Mouse (Mus musculus) heart, embryonic 14.5 days (tissue): ENCODE measurements at regions not wholly inside any gene's neighbourhood (a gene's known extent, or its start where the extent isn't known, plus 50 kb on each side); places are given as distances from the start of the nearest gene placed in this dataset.
A peak's percentile ranks its signal among the peaks of the same experiment; 100 is the strongest.

ENCODE experiments used
- ATAC-seq: fragments of 200-750 bp; cut with Nextera tagmentation; 2 replicates; pipeline ENCODE4 v1.8.0; 2017; ENCODE audit warnings: low read depth, moderate TSS enrichment; ENCODE audit not compliant: insufficient number of reproducible peaks, insufficient read depth, low FRiP score
- H3K27ac ChIP-seq, 2 experiments: fragments of 200-500 bp in 1 of 2; fragments of 300-500 bp in 1 of 2; sonication (generic) in 1 of 2; replicated peaks in 1 of 2; 2 replicates each; pipeline ENCODE4 v1.5.1; 2012 to 2014; ENCODE audit warnings: low read depth in 2 of 2, low read length in 2 of 2, control low read depth in 1 of 2, mild to moderate bottlenecking in 1 of 2, mixed read lengths in 1 of 2; ENCODE audit not compliant: control insufficient read depth in 1 of 2, insufficient read depth in 1 of 2
- H3K27me3 ChIP-seq: fragments of 300-500 bp; sonication (generic); 2 replicates; pipeline ENCODE4 v1.6.1; 2014; ENCODE audit warnings: mild to moderate bottlenecking, low read length, control low read depth; ENCODE audit not compliant: control insufficient read depth, insufficient read depth
- H3K36me3 ChIP-seq: fragments of 300-500 bp; sonication (generic); 2 replicates; pipeline ENCODE4 v1.6.1; 2014; ENCODE audit warnings: mild to moderate bottlenecking, control low read depth, low read length, mixed read lengths; ENCODE audit not compliant: control insufficient read depth, insufficient read depth
- H3K4me1 ChIP-seq, 2 experiments: fragments of 200-500 bp in 1 of 2; fragments of 300-500 bp in 1 of 2; sonication (generic) in 1 of 2; 2 replicates each; pipeline ENCODE4 v1.6.1; 2012 to 2014; ENCODE audit warnings: low read length in 2 of 2, control low read depth in 1 of 2, mixed read lengths in 1 of 2; ENCODE audit not compliant: control insufficient read depth in 2 of 2, insufficient read depth in 2 of 2
- H3K4me2 ChIP-seq: fragments of 300-500 bp; sonication (generic); 2 replicates; pipeline ENCODE4 v1.6.1; 2014; ENCODE audit warnings: mild to moderate bottlenecking, low read length
- H3K4me3 ChIP-seq, 2 experiments: fragments of 200-500 bp in 1 of 2; fragments of 300-500 bp in 1 of 2; sonication (generic) in 1 of 2; 2 replicates each; pipeline ENCODE4 v1.5.1; 2012 to 2014; ENCODE audit warnings: low read length in 2 of 2, mild to moderate bottlenecking in 2 of 2, control low read depth in 1 of 2, low read depth in 1 of 2, moderate library complexity in 1 of 2; ENCODE audit not compliant: control insufficient read depth in 1 of 2, insufficient read depth in 1 of 2
- H3K9ac ChIP-seq: fragments of 300-500 bp; sonication (generic); 2 replicates; pipeline ENCODE4 v1.6.1; 2014; ENCODE audit warnings: mild to moderate bottlenecking, low read length
- H3K9me3 ChIP-seq: fragments of 300-500 bp; sonication (generic); 2 replicates; pipeline ENCODE4 v1.6.1; 2016; ENCODE audit warnings: low read length, control low read depth; ENCODE audit not compliant: control insufficient read depth
- WGBS: fragments of 180-500 bp; shearing (Covaris S2); extraction: QIAGEN DNeasy Blood & Tissue Kit; methylation state at CpG from one replicate; pipeline ENCODE4 v1.1.7; 2014; 5-methylcytosine and 5-hydroxymethylcytosine counted together

GRCm38 (mm10) chr3:118418981-118419380 is 142.9 kb upstream of the Dpyd start:
- 75% methylated on average over 3 of the region's 3 CpGs for WGBS
- no peak for ATAC-seq
- no peak overlapping the region for H3K27ac ChIP-seq
- no peaks in the 10 kb centered on the region for H3K4me1 ChIP-seq
- H3K9ac ChIP-seq: no peak overlapping the region
- no peaks in the 10 kb centered on the region for H3K9me3 ChIP-seq
- no peak overlapping the region for H3K4me2 ChIP-seq
- no peaks in the 10 kb centered on the region for H3K27me3 ChIP-seq
- no peaks in the 10 kb centered on the region for H3K36me3 ChIP-seq
- H3K4me3 ChIP-seq: no peak overlapping the region

- Histone ChIP-seq H3K4me3 (no peak overlapping the region), H3K4me1 (peaks cover 0 to 3% of the 10 kb centered on the region in 2 experiments; a peak in 1 of 4 replicates), H3K9me3 (no peaks in the 10 kb centered on the region), H3K27ac (no peak overlapping the region), H3K4me2 (no peak overlapping the region), H3K9ac (no peak overlapping the region), H3K27me3 (no peaks in the 10 kb centered on the region), H3K36me3 (no peaks in the 10 kb centered on the region)
- WGBS: 60% methylated on average over 3 of the region's 3 CpGs
- no peak for ATAC-seq
These were observed 140.2 kb upstream of the Dpyd start for GRCm38 (mm10) chr3:118421701-118422100.

GRCm38 (mm10) chr3:118425748-118426147 is 136.2 kb upstream of the Dpyd start:
- no peak overlapping the region for H3K9ac ChIP-seq
- H3K9me3 ChIP-seq: no peaks in the 10 kb centered on the region
- peaks cover 14% of the 10 kb centered on the region for H3K27me3 ChIP-seq
- peaks cover 5 to 6% of the 10 kb centered on the region in 2 experiments; a peak in 2 of 4 replicates for H3K4me1 ChIP-seq
- no peak for ATAC-seq
- H3K4me3 ChIP-seq: peak overlapping the region; percentile 16 to 33
- no peaks in the 10 kb centered on the region for H3K36me3 ChIP-seq
- peak overlapping the region; percentile 74 for H3K4me2 ChIP-seq
- 7% methylated on average over 19 of the region's 19 CpGs for WGBS
- H3K27ac ChIP-seq: no peak overlapping the region

- ATAC-seq: no peak
- Histone ChIP-seq H3K36me3 (no peaks in the 10 kb centered on the region), H3K9ac (no peak overlapping the region), H3K9me3 (no peaks in the 10 kb centered on the region), H3K4me2 (no peak overlapping the region), H3K27ac (no peak overlapping the region), H3K4me3 (no peak overlapping the region), H3K4me1 (peaks cover 8 to 9% of the 10 kb centered on the region in 2 experiments; a peak in 3 of 4 replicates), H3K27me3 (peaks cover 36% of the 10 kb centered on the region)
- 4% methylated on average over 5 of the region's 5 CpGs for WGBS
These were observed 133.4 kb upstream of the Dpyd start for GRCm38 (mm10) chr3:118428523-118428922.

DNA sequence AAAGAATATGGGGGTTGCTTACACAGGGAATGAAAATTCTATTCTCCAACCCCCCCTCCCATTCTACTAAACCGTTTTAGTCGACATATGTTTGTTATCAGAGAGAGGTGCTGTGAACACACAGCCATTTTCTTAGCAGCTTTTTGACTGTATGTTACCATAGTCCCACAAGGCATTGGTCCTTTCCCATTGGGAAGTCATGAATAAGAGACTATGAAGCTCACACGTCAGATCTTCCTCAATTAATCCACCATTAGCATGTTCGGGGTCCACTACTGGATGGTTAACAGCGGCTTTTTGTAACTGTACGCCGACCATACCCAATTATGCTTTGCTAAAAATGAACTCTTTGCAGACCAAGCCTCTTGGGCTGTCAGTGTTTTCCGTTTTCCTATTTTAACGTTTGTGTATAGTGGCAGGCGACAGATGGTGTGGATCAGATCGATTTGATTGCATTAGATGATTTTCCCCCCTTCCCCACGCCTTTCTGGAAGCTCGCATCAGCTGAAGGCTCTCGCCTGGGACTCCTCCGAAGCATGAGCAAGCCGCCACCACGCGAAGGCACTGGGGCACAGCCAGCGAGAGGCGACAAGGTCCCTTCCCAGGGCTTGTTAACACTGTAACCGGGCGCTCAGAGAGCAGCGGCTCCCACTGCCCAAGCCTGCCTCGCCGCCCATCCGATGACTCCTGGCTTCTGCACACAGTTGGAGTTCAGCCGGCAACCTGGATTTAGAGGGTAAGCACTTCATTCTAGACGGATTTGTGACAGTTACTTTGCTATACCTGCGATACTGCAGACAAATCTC is 131.9 kb upstream of the Dpyd start:
- ATAC-seq: no peak
- H3K27ac ChIP-seq: no peak overlapping the region
- 9% methylated on average over 29 of the region's 29 CpGs for WGBS
- H3K4me3 ChIP-seq: peak overlapping the region; percentile 8 to 37
- H3K9ac ChIP-seq: no peak overlapping the region
- H3K36me3 ChIP-seq: no peaks in the 10 kb centered on the region
- H3K27me3 ChIP-seq: peaks cover 47% of the 10 kb centered on the region
- no peaks in the 10 kb centered on the region for H3K9me3 ChIP-seq
- H3K4me1 ChIP-seq: peaks cover 14 to 19% of the 10 kb centered on the region in 2 experiments; a peak in 3 of 4 replicates
- H3K4me2 ChIP-seq: peak overlapping the region; percentile 68

- WGBS: 3% methylated on average over 7 of the region's 7 CpGs
- H3K36me3 ChIP-seq: no peaks in the 10 kb centered on the region
- H3K4me2 ChIP-seq: peak overlapping the region; percentile 68
- H3K4me1 ChIP-seq: peaks cover 16 to 21% of the 10 kb centered on the region in 2 experiments; a peak in 3 of 4 replicates
- H3K27ac ChIP-seq: no peak overlapping the region
- ATAC-seq: no peak
- H3K4me3 ChIP-seq: peak overlapping the region; percentile 8 to 37; a peak in 3 of 4 replicates
- H3K9me3 ChIP-seq: no peaks in the 10 kb centered on the region
- H3K27me3 ChIP-seq: peaks cover 52% of the 10 kb centered on the region
- H3K9ac ChIP-seq: no peak overlapping the region
These were observed 131.4 kb upstream of the Dpyd start for GRCm38 (mm10) chr3:118430631-118430906.

DNA sequence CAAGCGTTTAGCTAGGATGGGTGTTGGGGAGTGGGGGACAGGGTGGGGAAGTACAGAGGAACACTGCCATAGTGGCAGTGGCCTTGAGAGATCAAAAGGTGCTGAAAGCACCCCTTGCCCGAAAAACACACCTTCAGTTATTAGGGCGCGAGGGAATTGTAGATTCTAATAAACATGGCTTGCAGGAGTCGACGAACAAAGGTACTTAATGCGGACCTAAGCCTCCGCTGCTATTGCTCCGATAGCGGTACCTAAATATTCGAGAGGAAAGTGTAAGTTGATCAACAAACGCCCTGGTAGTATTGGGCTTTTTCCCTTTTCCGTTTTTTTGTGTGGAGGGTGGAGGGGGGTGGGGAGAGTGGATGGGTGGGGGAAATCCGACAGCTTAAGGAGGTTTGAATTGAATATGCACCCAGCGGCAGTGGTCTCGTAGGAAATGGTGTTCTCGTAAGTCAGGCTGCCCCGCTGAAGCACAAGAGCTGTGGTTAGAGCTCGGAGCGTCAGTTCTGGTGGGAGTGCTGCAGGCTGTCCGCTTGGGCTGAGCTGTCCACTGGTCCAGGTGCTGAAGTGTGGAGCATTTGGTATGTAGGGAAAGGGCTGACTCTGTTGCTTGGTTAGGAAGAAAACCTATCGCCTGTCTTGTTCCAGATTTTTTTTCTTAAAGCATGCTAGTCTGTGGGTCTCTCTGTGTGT is 130.8 kb upstream of the Dpyd start:
- peak overlapping the region; percentile 13 to 37; a peak in 2 of 4 replicates for H3K4me3 ChIP-seq
- H3K9me3 ChIP-seq: no peaks in the 10 kb centered on the region
- H3K4me1 ChIP-seq: peaks cover 13 to 21% of the 10 kb centered on the region in 2 experiments; a peak in 3 of 4 replicates
- no peak for ATAC-seq
- no peak overlapping the region for H3K9ac ChIP-seq
- H3K4me2 ChIP-seq: peak overlapping the region; percentile 68
- H3K27me3 ChIP-seq: peaks cover 57% of the 10 kb centered on the region
- WGBS: under 1% methylated on average over 22 of the region's 22 CpGs
- no peak overlapping the region for H3K27ac ChIP-seq
- H3K36me3 ChIP-seq: no peaks in the 10 kb centered on the region
